Mouse (Mus musculus) spleen, postnatal 14 days (tissue): Measurements from ENCODE around the gene Heph.
"Not testable (repeated sequence)": the region's sequence is repeated elsewhere in the genome, so short reads cannot be mapped to it uniquely, and the experiment has no call there.

Experiments used
- DNase-seq, 2 experiments: peaks; one replicate each; pipeline ENCODE4 v3.0.0; 2021 to 2022; ENCODE audit warnings: low spot score in 2 of 2

Heph gene

GRCm38 (mm10) chrX:96455149-96455548 lies at the start of gene Heph:
TSS of gene Heph (plus strand) at chrX:96455359.
- DNase-seq = no peak

GRCm38 (mm10) chrX:96415351-96415750 lies 39.8 kb upstream of the Heph start:
- not testable (repeated sequence) for DNase-seq

GRCm38 (mm10) chrX:96416970-96417369 lies 38.2 kb upstream of the Heph start:
- DNase-seq = no peak

- DNase-seq = no peak
Measured at GRCm38 (mm10) chrX:96417733-96418132, 37.4 kb upstream of the Heph start.

- no peak for DNase-seq
Measured at GRCm38 (mm10) chrX:96419383-96419782, 35.8 kb upstream of the Heph start.

GRCm38 (mm10) chrX:96456201-96456963 lies 1.2 kb downstream of the Heph start, which contains the start of gene Hsf3:
TSS of gene Hsf3 (minus strand) at chrX:96456294.
- DNase-seq = no peak

- DNase-seq = no peak
Measured at GRCm38 (mm10) chrX:96501580-96501979, 46.4 kb downstream of the Heph start.
